In genomic region chr5:26941471-26941870, GRCm38 (mm10) we compare ENCODE assay signal across 24 mouse cellular contexts.
A peak's percentile ranks its signal among the peaks of the same experiment; 100 is the strongest.
DNase-seq lines count a peak whose midpoint lies in the region; ATAC-seq lines count a peak whose summit lies in the region.
"Had no signal": no experiment of that assay in that cellular context is flagged by ENCODE, and none has a peak within 500 bp of the region (broad histone marks: within the 10 kb centered on the region; RNA-seq: fewer than 3 reads in every experiment).

No protein-coding gene starts in this region.

- H3K4me1 ChIP-seq in megakaryocyte, embryonic 14.5 days: no peaks in the 10 kb centered on the region
- H3K4me1 ChIP-seq: embryonic facial prominence, embryonic 13.5 days had no signal

- no peak for ATAC-seq in megakaryocyte, adult 5-6 weeks (ENCODE audit: poor library complexity, severe bottlenecking)
- ATAC-seq: activated CD4-positive, CD25-positive, alpha-beta regulatory T cell, adult 4 months; CD4-positive, CD25-positive, alpha-beta regulatory T cell, adult 4 months; forebrain, embryonic 13.5 days; forebrain, embryonic 15.5 days; forebrain, postnatal 0 days; Patski had no signal

- DNase-seq in embryo, embryonic 11 days: peak; percentile 3
- DNase-seq in embryo, embryonic 10.5 days (ENCODE audit: low spot score): no peak
- peak; percentile 51 for DNase-seq in heart, adult 11 months
- DNase-seq in heart, adult 18-20 months: no peak
- DNase-seq: adrenal gland, adult 8-10 months; adrenal gland, postnatal 14 days; adrenal gland, postnatal 36 days; B cell, adult 2 months; cerebellum, adult 11-12 months; cerebellum, adult 2 months; cerebellum, adult 9-10 months; cerebellum, postnatal 10 days; cerebellum, postnatal 25 days; forebrain, postnatal 0 days had no signal

- H3K4me3 ChIP-seq in megakaryocyte, embryonic 14.5 days (replicated peaks): peak overlapping the region; percentile 9
- H3K4me3 ChIP-seq: embryonic facial prominence, embryonic 13.5 days; forebrain, embryonic 13.5 days; forebrain, embryonic 15.5 days had no signal

- H3K9me3 ChIP-seq in megakaryocyte, embryonic 14.5 days: peaks cover 28% of the 10 kb centered on the region; the same call in 1 of the 2 replicates
- H3K9me3 ChIP-seq: embryonic facial prominence, embryonic 13.5 days; forebrain, embryonic 13.5 days; forebrain, embryonic 15.5 days had no signal

- H3K27me3 ChIP-seq in megakaryocyte, embryonic 14.5 days (replicated peaks): no peaks in the 10 kb centered on the region
- H3K27me3 ChIP-seq: CH12.LX; embryonic facial prominence, embryonic 13.5 days; forebrain, embryonic 13.5 days; Patski had no signal

- H3K36me3 ChIP-seq in megakaryocyte, embryonic 14.5 days (replicated peaks; ENCODE audit: low read length): no peaks in the 10 kb centered on the region
- H3K36me3 ChIP-seq: embryonic facial prominence, embryonic 13.5 days; forebrain, embryonic 15.5 days; G1E had no signal

Comparison
In these comparisons a context has a peak if more than half of its experiments do, and no peak if none do; other contexts are left out.
1. DNase-seq: peak in embryo, embryonic 11 days (single experiment) and heart, adult 11 months (single experiment); none in embryo, embryonic 10.5 days (single experiment) and heart, adult 18-20 months (0 of 2).